Mouse (Mus musculus) brown adipose tissue, adult 24 weeks (tissue): Measurements from ENCODE around the gene Slc26a6. TPM values are rescaled to one million over a fixed set of nuclear protein-coding genes. Genes with fewer than 3 reads are reported as not detected.

Experiments
- H3K27ac ChIP-seq: fragments of 200-500 bp; replicated peaks from 2 replicates; pipeline ENCODE4 v1.5.1; 2012; ENCODE audit warnings: low read depth, mild to moderate bottlenecking, low read length
- H3K4me1 ChIP-seq: fragments of 200-500 bp; 2 replicates; pipeline ENCODE4 v1.6.1; 2012; ENCODE audit warnings: low read length, mixed read lengths; ENCODE audit not compliant: control insufficient read depth, insufficient read depth, insufficient read length
- H3K4me3 ChIP-seq: fragments of 200-500 bp; 2 replicates; pipeline ENCODE4 v1.5.1; 2012; ENCODE audit warnings: low read depth, mild to moderate bottlenecking, low read length, moderate library complexity; ENCODE audit not compliant: insufficient read depth
- polyA plus RNA-seq: library from polyadenylated mRNA; stranded (reverse); fragments of >200 nt; gene quantifications from 2 replicates; pipeline ENCODE4 v1.2.4, GENCODE M21; 2012; ENCODE audit not compliant: missing spikeins, insufficient read depth, insufficient read length

Slc26a6 gene
- polyA plus RNA-seq, 1 experiment: 4.4 TPM

- no peak overlapping the region for H3K27ac ChIP-seq
- H3K4me3 ChIP-seq: no peak overlapping the region
- no peaks in the 10 kb centered on the region for H3K4me1 ChIP-seq
Measured at GRCm38 (mm10) chr9:108913621-108914020, 60.5 kb downstream of the Slc26a6 start.

- no peak within 1 kb of the TSS for H3K4me3 ChIP-seq
- no peak within 1 kb of the TSS for H3K27ac ChIP-seq
- H3K4me1 ChIP-seq: no peaks in the 10 kb centered on the region
Measured at GRCm38 (mm10) chr9:108914491-108914890, 61.4 kb downstream of the Slc26a6 start, which contains the start of gene Tmem89. TSS of gene Tmem89 (plus strand) at chr9:108914619.

- H3K4me3 ChIP-seq: no peak overlapping the region
- H3K4me1 ChIP-seq: no peaks in the 10 kb centered on the region
- no peak overlapping the region for H3K27ac ChIP-seq
Measured at GRCm38 (mm10) chr9:108925897-108926296, 72.8 kb downstream of the Slc26a6 start.

- no peak overlapping the region for H3K4me3 ChIP-seq
- H3K27ac ChIP-seq: no peak overlapping the region
- H3K4me1 ChIP-seq: no peaks in the 10 kb centered on the region
Measured at GRCm38 (mm10) chr9:108928424-108928823, 75.3 kb downstream of the Slc26a6 start.

GRCm38 (mm10) chr9:108935991-108936390 is 82.9 kb downstream of the Slc26a6 start:
- H3K4me1 ChIP-seq: peaks cover 3% of the 10 kb centered on the region; the same call in 1 of the 2 replicates
- H3K27ac ChIP-seq: no peak overlapping the region
- H3K4me3 ChIP-seq: no peak overlapping the region

- Histone ChIP-seq H3K4me1 (peaks cover 3% of the 10 kb centered on the region; the same call in 1 of the 2 replicates), H3K4me3 (peak within 1 kb of the TSS; percentile 86), H3K27ac (peak within 1 kb of the TSS; percentile 96)
Measured at GRCm38 (mm10) chr9:108936418-108937364, 83.6 kb downstream of the Slc26a6 start, which contains the start of gene Uqcrc1. TSS of gene Uqcrc1 (plus strand) at chr9:108936633.

DNA sequence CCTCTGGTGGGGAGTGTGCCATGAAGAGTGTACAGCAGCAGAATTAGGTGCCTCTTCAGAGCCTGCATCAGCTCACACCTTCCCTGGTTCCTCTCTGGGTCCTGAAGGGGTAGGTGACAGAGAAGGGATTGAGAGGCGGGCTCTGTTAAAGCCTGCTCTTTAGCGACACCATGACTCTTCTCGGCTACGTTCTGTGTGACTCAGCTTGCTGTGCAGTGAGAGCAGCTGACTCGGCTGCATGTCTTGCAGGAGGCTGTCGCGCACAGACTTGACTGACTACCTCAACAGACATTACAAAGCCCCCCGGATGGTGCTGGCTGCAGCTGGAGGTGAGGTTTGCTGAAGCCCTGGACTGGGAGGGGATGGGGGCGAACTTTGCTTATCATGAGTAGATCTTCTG is 92.0 kb downstream of the Slc26a6 start:
- H3K4me1 ChIP-seq: no peaks in the 10 kb centered on the region
- no peak overlapping the region for H3K4me3 ChIP-seq
- no peak overlapping the region for H3K27ac ChIP-seq

DNA sequence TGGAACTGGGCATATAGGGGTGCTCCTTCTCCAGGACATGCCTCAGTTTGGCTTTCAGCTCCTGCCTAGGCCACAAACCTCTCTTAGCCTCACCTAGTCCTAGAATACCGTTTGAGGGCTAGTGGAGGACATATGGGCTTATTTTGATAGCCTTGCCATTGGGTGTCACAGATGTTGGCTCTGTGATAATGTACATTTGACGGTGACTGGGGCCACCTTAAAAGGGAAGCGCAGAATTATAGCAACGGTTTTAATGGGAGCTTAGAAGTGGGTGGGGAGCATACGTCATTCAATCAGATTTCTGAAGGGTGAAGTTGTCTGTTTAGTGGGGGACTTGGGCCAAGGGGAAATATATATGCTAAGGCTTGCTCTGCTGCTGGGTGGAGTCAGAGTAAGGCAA is 92.5 kb downstream of the Slc26a6 start:
- Histone ChIP-seq H3K4me1 (no peaks in the 10 kb centered on the region), H3K27ac (no peak overlapping the region), H3K4me3 (no peak overlapping the region)

DNA sequence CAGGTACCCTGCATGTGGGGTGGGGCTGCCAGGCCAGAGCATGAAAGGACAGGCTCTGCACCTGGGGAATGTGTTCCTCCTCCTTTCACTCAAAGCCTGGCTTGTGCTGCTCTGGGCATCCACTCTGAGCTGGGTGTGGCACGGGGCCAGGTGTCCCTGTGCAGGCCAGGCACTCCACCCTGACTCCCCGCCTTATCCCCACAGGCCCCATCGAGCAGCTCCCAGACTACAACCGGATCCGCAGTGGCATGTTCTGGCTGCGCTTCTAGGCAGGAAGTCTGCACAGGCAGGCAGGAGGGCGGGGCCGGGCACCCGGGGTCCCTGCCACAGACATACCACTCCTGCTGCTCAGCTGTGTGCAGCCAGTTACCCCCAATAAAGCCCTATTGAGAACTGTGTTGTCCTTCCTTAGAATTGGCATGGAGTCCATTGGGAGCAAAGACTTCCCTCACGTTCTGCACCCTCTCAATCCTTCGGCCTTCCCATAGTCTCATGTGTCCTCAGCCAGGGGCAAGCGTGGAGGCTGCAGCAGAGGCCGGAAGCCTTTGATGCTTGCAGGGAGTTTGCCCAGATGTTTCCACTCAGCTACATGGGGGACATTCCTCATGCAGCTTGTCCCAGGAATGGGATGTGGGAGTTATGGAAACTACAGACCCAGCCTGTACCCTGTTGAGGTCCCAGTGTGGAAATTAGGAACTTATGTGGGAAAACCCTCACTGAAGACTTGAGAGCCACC is 96.3 kb downstream of the Slc26a6 start:
- H3K4me3 ChIP-seq: no peak overlapping the region
- no peaks in the 10 kb centered on the region; the same call in 1 of the 2 replicates for H3K4me1 ChIP-seq
- no peak overlapping the region for H3K27ac ChIP-seq

DNA sequence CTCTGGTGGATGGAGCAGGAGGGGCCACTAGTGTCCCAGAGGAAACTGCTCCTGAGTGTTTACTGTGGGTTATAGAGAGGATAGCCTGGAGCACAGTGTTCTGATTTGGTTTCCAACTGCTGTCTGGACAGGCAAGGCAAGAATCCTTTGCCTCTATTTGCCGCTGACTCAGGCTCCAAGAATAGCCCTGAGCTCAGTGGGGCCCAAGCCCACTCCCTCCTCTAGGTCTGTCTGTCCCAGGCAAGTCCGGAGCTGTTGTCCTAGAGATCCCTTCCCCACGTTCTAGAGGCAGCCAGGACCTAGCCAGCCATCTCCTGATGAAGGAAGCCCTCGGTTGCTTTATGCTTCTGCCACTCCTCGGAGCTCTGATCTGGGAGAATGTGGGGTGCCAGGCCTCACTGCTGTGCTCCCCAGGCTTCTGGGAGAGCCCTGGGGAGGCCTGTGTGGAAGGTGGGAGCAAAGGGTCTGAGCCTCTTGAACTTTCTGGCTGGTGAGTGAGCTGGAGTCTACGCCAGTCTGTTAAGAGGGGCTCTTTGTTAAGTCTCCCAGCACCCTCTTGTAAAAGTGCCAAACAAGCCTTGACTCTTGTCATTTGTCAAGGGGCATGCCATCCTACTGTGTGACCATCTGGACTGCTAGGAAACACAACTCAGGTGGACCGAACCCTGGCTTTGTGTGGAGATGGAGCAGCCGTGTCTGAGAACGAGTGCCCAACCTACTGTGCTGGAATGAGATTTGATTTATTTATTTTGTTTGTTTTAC is 97.1 kb downstream of the Slc26a6 start:
- no peak overlapping the region for H3K4me3 ChIP-seq
- H3K27ac ChIP-seq: no peak overlapping the region
- H3K4me1 ChIP-seq: no peaks in the 10 kb centered on the region; the same call in 1 of the 2 replicates

- Histone ChIP-seq H3K27ac (no peak within 1 kb of the TSS), H3K4me1 (no peaks in the 10 kb centered on the region; the same call in 1 of the 2 replicates), H3K4me3 (no peak within 1 kb of the TSS)
Measured at GRCm38 (mm10) chr9:108953081-108953636, 100.1 kb downstream of the Slc26a6 start, which contains the start of gene Col7a1. TSS of gene Col7a1 (plus strand) at chr9:108953586.

DNA sequence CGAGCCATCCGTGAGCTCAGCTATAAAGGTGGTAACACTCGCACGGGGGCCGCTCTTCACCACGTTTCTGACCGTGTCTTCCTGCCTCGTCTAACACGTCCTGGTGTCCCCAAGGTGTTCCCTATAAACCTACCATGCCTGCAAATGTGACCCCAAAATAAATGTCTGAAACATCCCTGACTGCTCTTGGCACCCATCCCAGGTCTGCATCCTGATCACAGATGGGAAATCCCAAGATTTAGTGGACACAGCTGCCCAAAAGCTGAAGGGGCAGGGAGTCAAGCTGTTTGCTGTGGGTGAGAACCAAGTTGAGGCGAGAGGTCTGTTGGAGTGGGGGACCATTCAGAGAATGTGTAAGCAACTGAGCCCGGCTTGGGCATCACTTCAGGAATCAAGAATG is 102.2 kb downstream of the Slc26a6 start:
- Histone ChIP-seq H3K27ac (no peak overlapping the region), H3K4me3 (no peak overlapping the region), H3K4me1 (no peaks in the 10 kb centered on the region; the same call in 1 of the 2 replicates)

GRCm38 (mm10) chr9:108955846-108956245 is 102.8 kb downstream of the Slc26a6 start:
- H3K4me1 ChIP-seq: no peaks in the 10 kb centered on the region; the same call in 1 of the 2 replicates
- no peak overlapping the region for H3K27ac ChIP-seq
- H3K4me3 ChIP-seq: no peak overlapping the region
